Mouse (Mus musculus): Measurements from ENCODE around the gene Galnt2. TPM values are rescaled to one million over a fixed set of nuclear protein-coding genes. Genes with fewer than 3 reads are reported as not detected.
A peak's percentile ranks its signal among the peaks of the same experiment; 100 is the strongest.

Gene Galnt2
- total RNA-seq, 4 experiments from 2014 or later = 47.0 to 66.5 (median 54.4) TPM

DNA sequence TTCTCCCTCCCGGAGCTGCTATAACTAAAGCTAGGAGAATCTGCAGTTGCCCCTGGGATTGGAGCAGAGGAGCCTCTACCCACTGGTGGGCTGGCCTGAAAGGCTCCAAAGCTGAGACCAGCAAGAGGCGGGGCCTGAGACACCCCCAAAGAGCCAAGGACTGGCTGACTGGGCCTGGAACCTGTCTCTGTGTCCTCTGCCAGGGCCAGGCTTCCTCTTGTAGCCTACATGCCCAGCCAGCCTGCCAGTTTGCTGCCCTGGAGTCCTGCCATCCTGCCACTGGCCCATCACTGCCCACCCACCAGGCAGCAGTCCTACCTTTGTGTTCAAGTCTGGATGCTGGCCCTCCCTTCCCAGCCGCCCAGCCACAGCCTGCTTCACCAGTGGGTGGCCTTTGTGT, 99.2 kb downstream of the Galnt2 start:
- DNase-seq = no peak

DNA sequence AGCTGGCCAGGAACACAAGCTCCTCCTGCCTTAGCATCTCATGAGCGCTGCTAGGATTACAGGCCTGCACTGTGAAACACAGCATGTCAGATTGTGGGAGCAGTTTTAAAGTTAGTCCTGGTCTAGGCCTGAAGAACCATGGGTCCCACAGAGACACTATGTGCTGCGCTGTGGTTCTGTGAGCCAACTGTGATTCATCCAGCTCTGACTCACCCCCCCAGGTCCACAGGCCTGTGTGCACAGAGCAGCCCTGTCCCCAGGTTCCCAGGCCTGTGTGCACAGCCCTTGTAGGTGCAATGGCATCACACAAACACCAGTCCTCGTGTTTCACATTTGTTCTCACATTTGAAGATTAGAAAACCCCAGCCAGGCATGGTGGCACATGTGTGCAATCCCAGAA, 99.9 kb downstream of the Galnt2 start:
- peak; percentile 29 for DNase-seq

DNA sequence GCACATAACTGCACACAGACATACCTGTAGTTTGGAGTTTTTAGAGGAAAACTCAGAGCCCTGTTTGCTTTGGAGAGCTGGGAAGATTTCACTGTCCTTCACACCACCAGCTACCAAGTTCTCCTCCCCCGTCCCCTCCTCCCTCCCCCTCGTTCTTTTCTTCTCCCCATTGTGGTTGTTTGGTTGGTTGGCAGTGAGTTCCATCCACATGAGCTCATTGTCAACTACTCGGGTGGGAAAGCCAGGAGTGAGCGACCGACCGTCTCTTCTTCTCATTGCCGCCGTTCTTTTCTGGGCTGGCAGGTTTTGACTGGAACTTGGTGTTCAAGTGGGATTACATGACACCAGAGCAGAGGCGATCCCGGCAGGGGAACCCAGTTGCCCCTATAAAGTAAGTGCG, 100.5 kb downstream of the Galnt2 start:
- DNase-seq = no peak

DNA sequence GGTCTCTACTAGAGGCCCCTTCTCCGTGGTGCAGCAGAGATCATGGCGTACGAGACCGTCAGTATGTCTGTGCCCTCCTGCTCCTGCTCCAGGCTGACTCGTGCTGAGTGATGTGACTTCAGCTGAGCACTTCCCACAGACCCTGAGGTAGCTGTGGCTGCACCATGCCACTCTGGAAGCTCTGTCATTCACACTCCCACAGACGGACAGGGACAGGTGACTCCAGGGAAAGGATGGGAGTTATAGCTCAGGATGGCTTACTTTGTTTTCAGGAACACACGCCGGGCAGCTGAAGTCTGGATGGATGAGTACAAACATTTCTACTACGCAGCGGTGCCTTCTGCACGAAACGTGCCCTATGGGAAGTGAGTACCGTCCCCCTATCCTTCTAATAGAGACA, 105.1 kb downstream of the Galnt2 start:
- no peak for DNase-seq

DNA sequence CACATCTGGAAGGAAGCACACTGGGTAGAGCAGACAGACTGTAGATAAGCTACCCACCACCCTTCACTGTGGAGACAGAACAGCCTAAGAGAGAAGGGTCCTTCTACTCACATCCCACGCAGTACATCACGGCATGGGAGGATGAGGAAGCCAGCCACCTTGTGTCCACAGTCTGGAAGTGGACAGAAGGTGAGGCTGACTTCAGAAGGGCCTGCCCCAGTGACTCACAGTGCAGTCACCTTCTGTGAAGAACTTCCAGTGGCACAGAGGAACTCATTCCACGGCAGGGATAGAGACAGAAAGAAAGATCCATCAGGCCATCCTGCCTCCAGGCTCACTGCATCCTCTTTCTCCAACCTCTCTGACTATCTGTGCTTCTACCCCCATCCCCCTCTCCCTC, 108.6 kb downstream of the Galnt2 start:
- no peak for DNase-seq

DNA sequence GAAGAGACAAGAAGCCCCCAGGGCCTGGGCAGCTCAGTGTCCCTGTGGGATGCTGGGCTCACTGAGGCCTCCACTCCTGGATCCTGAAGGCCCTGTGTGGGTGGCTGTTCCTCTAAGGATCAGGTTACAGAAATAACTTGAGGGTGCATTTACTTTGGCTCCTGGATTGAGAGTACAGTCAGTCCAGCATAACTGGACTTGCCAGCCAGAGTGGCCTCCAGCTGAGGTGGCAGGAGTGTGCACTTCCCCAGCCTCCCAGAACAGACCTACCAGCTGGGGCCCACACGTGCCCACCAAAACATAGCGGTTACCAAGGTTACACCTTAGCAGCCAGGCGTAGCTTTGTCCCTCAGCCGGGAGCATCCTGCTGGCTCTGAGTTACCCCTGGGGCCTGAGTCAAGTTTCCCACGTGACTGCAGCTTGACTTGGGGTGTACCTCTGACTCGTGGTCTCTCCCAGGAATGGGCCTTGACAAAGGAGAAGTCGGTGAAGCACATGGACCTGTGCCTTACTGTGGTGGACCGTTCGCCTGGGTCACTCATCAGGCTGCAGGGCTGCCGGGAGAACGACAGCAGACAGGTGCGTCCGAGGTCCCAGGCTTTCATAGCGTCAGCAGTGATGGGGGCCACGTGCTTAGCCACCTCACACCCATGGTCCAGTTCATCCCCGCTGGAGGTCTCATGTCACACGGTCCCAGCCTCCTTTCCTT, 109.3 kb downstream of the Galnt2 start:
- DNase-seq = no peak

DNA sequence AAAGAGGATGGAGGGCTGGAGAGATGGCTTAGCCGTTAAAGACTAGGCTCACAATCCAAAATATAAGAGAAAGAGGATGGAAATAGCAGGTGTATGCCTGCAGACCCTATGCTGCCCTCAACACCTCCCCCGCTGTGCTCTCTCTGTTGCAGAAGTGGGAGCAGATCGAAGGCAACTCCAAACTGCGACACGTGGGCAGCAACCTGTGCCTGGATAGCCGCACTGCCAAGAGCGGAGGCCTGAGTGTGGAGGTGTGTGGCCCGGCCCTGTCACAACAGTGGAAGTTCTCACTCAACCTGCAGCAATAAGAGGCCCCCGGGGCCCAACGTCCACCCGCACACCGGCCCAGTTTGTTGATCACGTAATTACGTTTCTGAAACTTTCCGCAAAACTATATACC, 112.0 kb downstream of the Galnt2 start:
- DNase-seq = no peak

DNA sequence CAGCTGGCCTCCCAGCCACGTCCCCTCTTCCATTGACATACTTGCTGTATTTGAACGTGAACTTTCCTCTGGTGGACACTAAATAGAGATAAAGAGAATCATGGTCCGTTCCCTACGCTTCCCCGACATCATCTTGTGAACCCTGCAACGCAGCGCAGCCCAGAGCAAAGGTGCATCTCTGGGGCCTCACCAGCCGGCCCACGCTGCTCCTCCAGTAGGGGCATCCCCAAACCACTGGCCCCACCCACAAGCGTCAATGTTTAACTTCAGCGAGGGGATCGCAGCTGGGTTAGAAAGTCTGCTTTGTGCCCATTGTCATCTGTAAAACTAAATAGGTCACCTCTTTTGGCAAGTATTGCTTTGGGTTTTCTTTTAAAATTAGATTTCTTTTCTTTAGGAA, 112.8 kb downstream of the Galnt2 start:
- DNase-seq = no peak

DNA sequence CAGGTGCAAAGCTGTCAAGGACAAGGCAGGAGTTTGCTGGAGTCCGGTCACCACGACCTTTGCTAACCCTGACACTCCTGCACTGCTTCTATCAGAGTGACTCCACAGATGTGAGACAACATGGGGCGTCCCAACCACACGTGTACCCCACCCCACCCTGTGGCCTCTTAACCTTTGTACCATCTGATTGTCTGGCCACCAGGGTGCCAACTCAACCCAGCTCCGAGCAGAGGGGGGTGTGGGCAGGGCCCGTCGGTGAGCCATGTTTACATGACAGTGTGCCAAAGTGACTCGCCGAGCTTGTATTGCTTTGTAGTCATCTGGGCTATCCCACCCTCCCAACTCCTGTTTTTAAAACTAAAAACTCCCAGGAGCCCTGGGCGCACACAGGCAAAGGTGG, 113.9 kb downstream of the Galnt2 start:
- no peak for DNase-seq

DNA sequence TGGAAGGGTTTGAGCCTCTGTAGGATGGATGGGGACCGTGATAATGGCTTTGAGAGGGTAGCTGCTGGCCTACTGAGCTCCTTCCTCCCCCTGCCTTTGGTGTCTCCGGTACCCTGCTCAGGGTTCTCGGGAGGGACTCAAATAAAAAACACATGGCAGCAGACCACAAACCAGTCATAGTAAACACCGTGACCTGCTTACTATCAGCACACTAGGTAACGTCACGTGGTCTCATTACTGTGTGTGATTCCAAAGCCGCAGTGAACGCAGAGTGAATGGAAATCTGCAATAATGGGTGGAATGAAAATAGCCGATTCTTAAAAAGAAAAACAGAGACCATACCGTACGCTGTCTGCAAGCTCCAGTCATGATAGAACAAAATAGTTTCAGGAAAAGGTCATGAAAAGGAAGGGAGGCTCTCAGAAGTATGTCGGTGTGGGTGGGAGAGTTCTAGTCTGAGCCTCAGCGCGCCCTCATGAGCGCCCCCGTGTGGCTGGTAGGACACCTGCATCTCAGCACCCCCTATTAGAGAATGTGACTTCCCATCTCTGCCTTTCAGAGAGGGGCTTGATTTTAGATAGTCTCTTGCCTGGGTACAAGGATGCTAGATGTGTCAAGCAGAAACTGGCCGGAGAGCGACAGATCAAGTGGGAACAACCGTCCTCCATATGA, 115.8 kb downstream of the Galnt2 start:
- DNase-seq = no peak

DNA sequence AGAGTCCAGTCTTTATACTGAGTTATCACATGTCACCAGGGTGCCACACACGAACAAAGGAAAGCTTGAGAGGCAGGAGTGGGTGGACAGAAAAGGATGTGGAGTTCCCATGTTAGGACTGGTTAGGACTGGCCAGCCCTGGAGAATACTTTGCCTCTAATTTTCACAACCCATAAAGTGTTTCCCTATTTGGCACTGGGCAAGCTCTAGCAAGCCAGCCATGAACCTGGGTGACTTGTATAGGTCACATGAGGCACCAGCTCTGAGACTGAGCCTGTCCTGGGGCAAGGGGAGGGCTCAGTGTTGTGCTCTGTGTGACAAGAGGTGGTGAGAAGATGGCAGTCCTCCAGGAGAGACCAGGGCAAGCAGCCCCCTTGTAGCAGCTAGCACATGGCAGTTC, 116.9 kb downstream of the Galnt2 start:
- no peak for DNase-seq

DNA sequence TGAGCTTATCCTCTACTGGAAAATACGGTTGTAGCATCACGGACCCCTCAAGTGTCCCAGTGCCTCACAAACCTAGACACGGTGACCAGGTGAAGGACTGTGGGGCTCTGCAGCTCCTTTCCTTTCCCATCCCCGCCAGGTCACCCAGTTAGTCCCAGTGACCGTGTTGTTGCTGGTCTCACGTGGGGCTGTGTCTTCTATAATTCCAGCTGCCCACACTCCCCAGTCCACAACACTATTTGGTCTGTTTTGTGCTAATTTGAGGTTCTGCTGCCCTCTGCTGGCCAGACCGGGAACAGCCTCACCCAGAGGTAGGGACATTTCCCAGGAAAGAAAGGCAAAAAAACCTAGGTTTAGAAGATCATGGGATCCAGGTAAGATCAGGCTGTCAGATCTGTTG, 118.5 kb downstream of the Galnt2 start:
- peak; percentile 58 for DNase-seq

DNA sequence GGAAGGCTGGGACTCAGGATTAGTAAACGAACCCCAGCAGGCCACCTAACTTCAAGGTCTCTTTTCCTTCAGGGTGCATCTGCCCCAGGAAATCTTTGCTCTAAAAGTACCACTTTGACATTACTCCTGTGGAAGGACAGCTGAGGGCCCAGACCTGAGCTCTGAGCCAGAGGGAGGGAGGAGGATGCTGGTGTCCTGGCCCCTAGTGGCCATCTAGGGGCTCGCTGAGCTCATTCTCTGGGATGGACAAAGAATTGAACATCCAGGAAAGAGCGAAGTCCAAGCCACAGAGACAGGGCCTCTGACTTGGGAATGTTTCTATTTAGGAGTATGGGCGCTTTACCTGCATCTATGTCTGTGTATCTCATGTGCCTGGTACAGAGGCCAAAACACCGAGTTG, 120.4 kb downstream of the Galnt2 start:
- DNase-seq = no peak

DNA sequence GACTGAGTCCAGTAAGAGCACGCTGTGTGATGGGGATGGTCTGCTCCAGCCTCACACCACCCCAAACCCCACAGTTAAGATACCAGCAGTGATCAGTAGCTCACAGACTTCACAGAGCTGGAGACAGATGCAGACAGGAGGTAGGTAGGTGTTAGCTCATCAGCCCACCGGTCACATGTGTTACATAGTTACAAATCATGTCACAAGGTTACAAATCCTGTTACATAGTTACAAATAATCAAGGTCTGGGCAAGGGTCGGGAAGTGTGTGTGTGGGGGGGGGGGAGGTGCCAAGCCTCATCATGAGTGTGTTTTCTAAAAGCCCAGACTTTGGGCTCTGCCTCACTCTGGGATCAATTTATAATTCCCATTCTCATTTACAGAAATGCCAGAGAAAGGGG, 129.7 kb downstream of the Galnt2 start:
- no peak for DNase-seq

DNA sequence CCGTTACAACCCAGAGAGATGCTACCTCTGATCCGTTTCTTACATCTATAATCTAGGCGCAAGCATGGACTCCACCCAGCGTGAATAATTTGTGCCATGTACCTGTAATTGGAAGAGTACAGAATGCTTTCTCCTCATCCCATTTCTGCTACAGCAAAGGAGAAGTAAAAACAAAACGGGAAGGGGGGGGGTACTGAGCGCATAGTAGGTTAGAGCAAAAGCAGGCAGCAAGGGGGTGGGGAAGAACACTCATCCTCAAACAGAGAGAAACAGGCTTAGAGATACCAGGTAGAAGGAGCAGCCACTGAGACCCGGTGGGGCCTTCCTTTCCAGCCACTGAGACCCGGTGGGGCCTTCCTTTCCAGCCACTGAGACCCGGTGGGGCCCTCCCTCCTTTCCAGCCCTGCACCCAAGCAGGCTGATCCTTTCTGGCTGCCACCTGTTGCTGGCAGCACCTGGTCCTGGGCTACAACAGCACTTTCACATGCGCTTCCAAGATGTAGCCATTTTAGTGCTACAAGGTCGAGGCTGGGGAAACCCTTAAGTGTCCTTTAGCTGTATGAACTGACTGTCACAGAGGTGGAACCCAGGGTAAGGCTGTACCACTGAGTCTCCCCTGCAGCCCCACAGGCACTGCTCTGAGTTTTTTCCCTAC, 130.7 kb downstream of the Galnt2 start:
- no peak for DNase-seq

DNA sequence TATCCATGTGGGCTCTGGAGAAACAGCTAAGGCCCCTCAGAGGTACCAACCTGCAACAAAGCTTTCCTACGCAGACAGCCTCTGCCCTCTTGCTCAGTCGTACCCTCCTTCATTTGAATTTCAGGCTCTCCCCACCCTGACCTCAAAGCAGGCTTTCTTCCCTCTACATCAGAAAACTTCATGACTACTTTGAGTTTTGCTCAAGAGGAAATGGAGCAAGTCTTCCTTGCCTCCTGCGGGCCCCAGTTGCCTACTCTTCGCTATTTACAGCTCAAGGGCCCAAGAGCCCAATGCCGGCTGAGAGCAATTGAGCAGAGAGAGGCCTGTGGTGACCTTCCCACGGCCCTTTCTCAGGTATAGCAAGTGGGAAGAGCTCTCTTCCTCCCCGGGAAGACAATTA, 131.4 kb downstream of the Galnt2 start:
- DNase-seq = no peak

DNA sequence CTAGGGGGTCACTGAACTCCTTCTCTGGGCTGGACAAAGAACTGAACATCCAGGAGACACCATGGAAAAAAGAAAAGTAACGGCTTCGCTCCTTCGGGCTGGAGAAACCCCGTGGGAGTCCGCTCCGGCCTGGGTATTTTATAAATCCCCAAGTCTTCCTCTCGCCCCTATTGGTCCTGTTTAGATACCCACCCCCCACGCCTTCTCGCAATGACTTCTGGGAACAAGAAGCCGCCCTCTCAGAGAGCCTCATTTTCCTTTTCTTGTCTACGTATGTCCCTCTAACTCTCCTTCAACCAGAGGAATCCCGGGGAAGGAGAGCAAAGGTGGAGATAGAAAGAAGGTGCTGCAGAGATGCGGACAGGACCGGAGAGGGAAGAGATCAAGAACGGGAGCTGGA, 132.1 kb downstream of the Galnt2 start:
- no peak for DNase-seq

DNA sequence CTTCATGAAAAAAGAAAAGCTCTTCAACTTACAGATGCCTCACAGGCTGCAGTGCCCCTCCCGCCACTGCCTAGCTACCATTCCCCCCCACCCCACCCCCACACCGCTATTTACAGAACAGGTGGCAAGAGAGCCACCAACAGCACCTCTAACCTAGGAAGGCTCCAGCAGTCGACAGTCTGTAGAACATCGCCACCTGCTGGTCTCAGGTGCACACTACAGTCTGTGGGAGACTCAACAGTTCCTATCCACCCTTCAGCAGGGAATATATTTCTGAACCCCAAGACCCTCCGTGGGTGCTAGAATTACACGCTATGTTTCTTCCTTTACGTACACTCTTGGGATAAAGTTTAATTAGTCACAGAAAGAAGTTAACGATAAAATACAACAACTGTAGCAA, 137.0 kb downstream of the Galnt2 start:
- no peak for DNase-seq

DNA sequence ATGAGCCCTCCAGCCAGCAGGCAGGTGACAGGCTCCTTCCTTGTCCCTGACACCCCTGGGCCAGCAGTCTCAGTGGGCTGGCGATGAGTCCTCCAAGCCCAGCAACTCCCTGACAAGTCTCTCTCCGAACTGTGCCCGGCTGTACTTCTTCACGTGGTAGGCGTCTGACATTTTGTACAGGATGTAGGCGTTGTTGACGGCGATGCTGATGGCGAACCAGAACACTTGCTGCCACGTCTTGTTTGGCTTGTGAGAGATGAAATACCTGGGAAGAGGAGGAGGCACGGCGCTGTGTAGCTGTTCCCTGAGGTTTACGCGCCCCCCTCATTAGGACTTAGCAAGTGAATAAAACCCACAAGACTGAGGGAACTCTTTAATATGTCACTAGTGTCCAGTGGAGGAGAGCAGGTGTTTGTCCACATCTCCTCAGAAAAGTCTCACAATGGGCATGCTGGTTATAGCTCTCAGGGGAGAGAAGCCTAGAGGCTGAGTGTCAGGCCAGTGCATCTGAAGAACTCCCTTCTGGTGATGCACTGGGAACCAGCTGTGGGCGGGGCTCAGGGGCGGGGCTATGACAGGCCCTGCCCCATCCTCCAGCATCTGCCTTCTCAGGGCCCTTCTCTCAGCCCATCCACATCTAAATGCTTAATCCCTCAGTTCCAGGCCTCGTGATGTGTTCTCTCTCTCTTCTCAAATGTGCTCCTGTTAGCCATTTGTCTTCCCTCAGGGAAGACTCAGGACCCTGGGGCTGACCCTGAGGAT, 139.4 kb downstream of the Galnt2 start:
- DNase-seq = no peak

DNA sequence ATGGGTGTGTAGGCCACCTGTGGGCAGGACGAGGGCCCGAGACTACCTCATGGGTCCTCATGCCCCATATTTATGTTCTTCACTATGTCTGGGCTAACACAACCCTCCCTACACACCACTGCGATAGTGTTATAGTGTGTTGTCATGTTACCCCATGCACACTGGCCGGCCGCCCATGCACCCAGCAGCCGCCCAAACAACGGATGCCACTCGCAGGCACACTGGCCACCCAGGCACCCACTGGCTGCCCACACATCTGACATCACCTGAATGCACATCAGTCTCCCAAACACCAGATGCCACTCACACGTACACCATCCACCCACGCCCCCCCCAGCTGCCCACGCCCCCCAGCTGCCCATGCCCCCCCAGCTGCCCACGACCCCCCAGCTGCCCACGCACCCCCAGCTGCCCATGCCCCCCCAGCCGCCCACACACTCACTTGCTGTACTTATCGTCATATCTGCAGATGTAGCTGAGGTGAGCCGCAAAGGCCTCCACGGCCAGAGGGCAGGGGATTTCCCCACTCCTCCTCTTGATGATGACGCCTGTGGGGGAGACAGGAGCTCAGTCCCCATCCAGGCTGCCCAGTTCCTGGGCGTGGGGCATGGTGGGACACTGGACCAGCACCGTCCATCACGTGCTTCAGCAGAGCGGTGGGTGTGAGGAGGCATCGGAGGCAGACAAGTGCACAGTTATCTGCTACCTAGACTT, 140.4 kb downstream of the Galnt2 start:
- no peak for DNase-seq

DNA sequence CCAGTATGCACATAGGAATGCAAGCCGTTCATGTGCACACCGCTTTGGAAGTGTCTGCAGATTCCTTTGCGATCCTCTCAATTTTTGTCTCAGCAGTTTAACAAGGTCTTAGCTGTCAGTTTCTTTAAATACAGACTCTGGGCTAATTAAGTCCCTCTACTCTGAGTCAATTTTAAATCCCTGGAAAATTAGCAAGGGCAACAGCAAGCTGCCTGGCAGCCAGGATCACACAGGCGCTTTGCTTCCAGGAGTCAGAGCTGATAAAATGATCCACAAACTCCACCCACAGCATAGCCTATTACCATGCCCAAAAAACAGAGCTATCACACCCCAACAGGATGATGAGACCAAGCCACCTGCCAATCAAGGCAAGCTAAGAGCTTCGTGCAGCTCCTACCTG, 142.6 kb downstream of the Galnt2 start:
- DNase-seq = no peak

DNA sequence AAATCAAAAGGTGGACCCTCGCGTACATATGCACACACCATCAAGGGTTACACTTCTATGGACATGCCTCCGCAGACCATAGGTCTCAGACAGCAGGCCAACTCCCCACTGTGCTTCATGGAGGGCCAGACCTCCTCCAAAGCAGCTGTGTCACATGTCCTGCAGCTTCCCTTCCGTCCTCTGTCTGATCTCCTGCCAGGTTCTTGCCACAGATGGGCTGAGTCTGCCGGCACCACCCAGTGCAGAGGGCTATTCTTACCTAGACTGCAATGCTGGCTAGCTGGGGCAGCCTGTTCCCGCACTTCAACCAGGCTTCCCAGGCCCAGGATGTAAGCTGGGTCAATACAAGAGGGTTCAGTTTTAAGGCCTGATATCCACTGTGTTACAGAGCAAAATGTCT, 144.0 kb downstream of the Galnt2 start:
- no peak for DNase-seq

DNA sequence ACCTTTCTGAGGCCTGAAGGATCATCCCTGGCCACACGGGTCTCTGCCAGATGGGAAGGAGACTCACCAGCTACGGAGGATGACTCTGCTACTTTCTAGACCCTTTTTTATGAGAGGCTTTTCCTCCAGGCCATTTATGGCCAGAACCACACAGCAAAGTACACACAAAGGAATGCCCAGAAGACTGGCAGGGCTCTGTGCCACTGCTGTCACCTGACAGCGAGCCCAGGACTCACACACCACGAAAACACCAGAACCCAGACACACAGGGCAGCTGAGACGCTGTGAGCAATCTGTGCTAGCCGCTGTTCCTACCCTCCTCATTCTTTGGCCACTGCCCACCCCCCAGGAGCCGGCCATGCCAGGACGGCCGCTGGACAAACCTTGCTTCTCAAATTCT, 144.5 kb downstream of the Galnt2 start:
- DNase-seq = no peak
